In the genomic region with DNA sequence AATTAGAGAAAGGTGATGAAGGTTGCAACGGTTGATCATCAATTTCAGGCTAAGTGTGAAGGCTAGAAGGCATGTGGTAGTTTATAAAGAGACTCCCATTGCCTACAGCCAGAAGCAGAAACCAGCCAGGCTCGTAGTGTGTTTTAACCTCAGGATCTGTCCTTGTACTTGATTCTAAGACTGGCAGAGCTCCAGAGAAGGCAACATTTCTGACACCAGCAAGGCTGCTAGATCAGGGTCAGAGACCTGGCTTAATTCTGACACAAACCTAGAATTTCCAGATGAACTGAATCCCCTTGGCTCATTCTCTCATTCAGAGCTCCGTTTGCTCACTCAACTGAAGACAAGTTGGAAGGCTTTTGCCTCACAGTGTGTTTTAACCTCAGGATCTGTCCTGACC, we compare ENCODE assay signal across 11 mouse cellular contexts. TPM values are rescaled to one million over a fixed set of nuclear protein-coding genes. Genes with fewer than 3 reads are reported as not detected.
DNase-seq lines count a peak whose midpoint lies in the region.
"Had no signal": no experiment of that assay in that cellular context is flagged by ENCODE, and none has a peak within 500 bp of the region (broad histone marks: within the 10 kb centered on the region; RNA-seq: fewer than 3 reads in every experiment).

No protein-coding gene starts in this region.

- DNase-seq in adrenal gland, adult 2 months, result peak; percentile 57
- no peak for DNase-seq in adrenal gland, postnatal 25 days
- peak; percentile 38 for DNase-seq in adrenal gland, postnatal 10 days
- no peak for DNase-seq in adrenal gland, postnatal 4 days (ENCODE audit: low spot score in 2 of 2)
- no peak for DNase-seq in right cerebral cortex, postnatal 10 days (ENCODE audit: low spot score in 2 of 2)
- DNase-seq: B cell, adult 2 months; cerebellum, adult 11-12 months; cerebellum, adult 2 months; cerebellum, adult 9-10 months; cerebellum, postnatal 10 days; cerebellum, postnatal 25 days had no signal

RNA-seq across cellular contexts. Expression of a gene that starts 24.5 kb away (rescaled TPM):
- 10 to 100 TPM; 30.1 to 40.1 TPM for total RNA-seq in adrenal gland, adult 2 months (2021)
- 26.8 TPM in 2 replicates for polyA plus RNA-seq in adrenal gland, adult 2 months (2012; rRNA removed)
- total RNA-seq in adrenal gland, postnatal 25 days (2021), result 36.5 and 42.5 TPM in 2 replicates
- total RNA-seq in adrenal gland, postnatal 10 days (2021), result 10 to 100 TPM; 33.0 to 34.1 TPM
- total RNA-seq in adrenal gland, postnatal 4 days (2021), result 10 to 100 TPM; 45.7 to 47.3 TPM

Comparison
In these comparisons a context has a peak if more than half of its experiments do, and no peak if none do; other contexts are left out.
1. DNase-seq: peak in adrenal gland, adult 2 months (single experiment) and adrenal gland, postnatal 10 days (single experiment); none in adrenal gland, postnatal 25 days (single experiment), adrenal gland, postnatal 4 days (0 of 2) and right cerebral cortex, postnatal 10 days (0 of 2).